Mouse (Mus musculus) CH12.LX (cell line): ENCODE measurements at regions not wholly inside any gene's neighbourhood (a gene's known extent, or its start where the extent isn't known, plus 50 kb on each side); places are given as distances from the start of the nearest gene placed in this dataset.

Experiments used
- DNase-seq: peaks from one replicate; pipeline ENCODE4 v3.0.0-alpha.2; 2013; ENCODE audit errors: extremely low read depth
- H3K27ac ChIP-seq: 2 replicates; pipeline ENCODE4 v1.5.1; 2012; ENCODE audit warnings: low read depth, mild to moderate bottlenecking, control low read depth, moderate library complexity; ENCODE audit not compliant: insufficient read depth
- H3K27me3 ChIP-seq: replicated peaks from 2 replicates; pipeline ENCODE3; 2012; ENCODE audit warnings: inconsistent platforms
- H3K36me3 ChIP-seq, 2 experiments: replicated peaks in 1 of 2; 2 replicates each; pipeline versions ENCODE3 to v1.6.1; 2012; ENCODE audit warnings: inconsistent platforms in 1 of 2, low read length in 1 of 2, mild to moderate bottlenecking in 1 of 2, mixed read lengths in 1 of 2, moderate library complexity in 1 of 2; ENCODE audit not compliant: control insufficient read depth in 1 of 2, insufficient read depth in 1 of 2
- H3K4me1 ChIP-seq, 2 experiments: 2 replicates each; pipeline ENCODE4 v1.6.1; 2012; ENCODE audit warnings: inconsistent platforms in 1 of 2, moderate library complexity in 1 of 2; ENCODE audit not compliant: insufficient read depth in 2 of 2, control insufficient read depth in 1 of 2
- H3K4me2 ChIP-seq: 2 replicates; pipeline ENCODE4 v1.6.1; 2012; ENCODE audit warnings: low read depth, mild to moderate bottlenecking, control low read depth; ENCODE audit not compliant: poor library complexity, insufficient read depth, severe bottlenecking
- H3K4me3 ChIP-seq, 3 experiments: fragments of 150-350 bp in 1 of 3; sonication (generic) in 1 of 3; replicated peaks in 1 of 3; 2 replicates each; pipeline versions ENCODE3 to v1.5.1; 2011 to 2012; ENCODE audit warnings: low read depth in 2 of 3, low read length in 2 of 3, mild to moderate bottlenecking in 2 of 3, moderate library complexity in 2 of 3, control low read depth in 1 of 3, improper control_type of control experiment in 1 of 3, inconsistent platforms in 1 of 3, mixed read lengths in 1 of 3; ENCODE audit not compliant: poor library complexity in 1 of 3
- H3K79me2 ChIP-seq: replicated peaks from 2 replicates; pipeline ENCODE4 v1.6.1; 2012; ENCODE audit warnings: mild to moderate bottlenecking, moderate library complexity; ENCODE audit not compliant: control insufficient read depth, poor library complexity, insufficient read depth, severe bottlenecking; ENCODE audit errors: extremely low read depth
- H3K9ac ChIP-seq: 2 replicates; pipeline ENCODE4 v1.6.1; 2012; ENCODE audit warnings: low read depth, mild to moderate bottlenecking, control low read depth, moderate library complexity; ENCODE audit not compliant: insufficient read depth
- H3K9me3 ChIP-seq: replicated peaks from 2 replicates; pipeline ENCODE3; 2012; ENCODE audit warnings: low read length, inconsistent platforms, mixed read lengths
- BHLHE40 ChIP-seq: IDR thresholded peaks from 2 replicates; pipeline ENCODE4 v1.6.1; 2011; ENCODE audit warnings: mild to moderate bottlenecking, low read depth, low read length, improper control_type of control experiment
- CHD1 ChIP-seq: IDR thresholded peaks from 2 replicates; pipeline ENCODE4 v1.6.1; 2012; ENCODE audit warnings: low read depth, low read length, improper control_type of control experiment, inconsistent platforms
- CHD2 ChIP-seq: IDR thresholded peaks from 2 replicates; pipeline ENCODE4 v1.6.1; 2011; ENCODE audit warnings: low read length, improper control_type of control experiment
- E2F4 ChIP-seq: IDR thresholded peaks from 2 replicates; pipeline ENCODE4 v1.6.1; 2011; ENCODE audit warnings: low read depth, low read length, improper control_type of control experiment; ENCODE audit not compliant: insufficient replicate concordance
- ELF1 ChIP-seq: IDR thresholded peaks from 2 replicates; pipeline ENCODE4 v1.6.1; 2014; ENCODE audit warnings: low read depth, mild to moderate bottlenecking, inconsistent platforms, low read length, improper control_type of control experiment
- ETS1 ChIP-seq: conservative IDR thresholded peaks from 2 replicates; pipeline ENCODE4 v1.6.1; 2012; ENCODE audit warnings: low read depth, mild to moderate bottlenecking, inconsistent platforms, low read length, improper control_type of control experiment, moderate library complexity
- HCFC1 ChIP-seq: IDR thresholded peaks from 2 replicates; pipeline ENCODE4 v1.6.1; 2012; ENCODE audit warnings: low read depth, mild to moderate bottlenecking, inconsistent platforms, low read length, improper control_type of control experiment
- JUND ChIP-seq: conservative IDR thresholded peaks from 2 replicates; pipeline ENCODE4 v1.6.1; 2011; ENCODE audit warnings: low read depth, low read length, improper control_type of control experiment
- KAT2A ChIP-seq: IDR thresholded peaks from 2 replicates; pipeline ENCODE4 v1.6.1; 2012; ENCODE audit warnings: low read length, improper control_type of control experiment, inconsistent platforms; ENCODE audit not compliant: insufficient replicate concordance
- MAFK ChIP-seq: IDR thresholded peaks from 2 replicates; pipeline ENCODE4 v1.6.1; 2011; ENCODE audit warnings: low read length, improper control_type of control experiment; ENCODE audit not compliant: insufficient replicate concordance
- MAX ChIP-seq: IDR thresholded peaks from 2 replicates; pipeline ENCODE4 v1.6.1; 2011; ENCODE audit warnings: low read length, improper control_type of control experiment
- MXI1 ChIP-seq: IDR thresholded peaks from 2 replicates; pipeline ENCODE4 v1.6.1; 2011; ENCODE audit warnings: mild to moderate bottlenecking, low read depth, low read length, improper control_type of control experiment
- PAX5 ChIP-seq: IDR thresholded peaks from 2 replicates; pipeline ENCODE4 v1.6.1; 2012; ENCODE audit warnings: low read length, inconsistent platforms, mixed read lengths
- POLR2A ChIP-seq: IDR thresholded peaks from 2 replicates; pipeline ENCODE4 v1.6.1; 2011; ENCODE audit warnings: low read depth, mild to moderate bottlenecking, improper control_type of control experiment, low read length
- RAD21 ChIP-seq: IDR thresholded peaks from 2 replicates; pipeline ENCODE4 v1.6.1; 2011; ENCODE audit warnings: low read depth, mild to moderate bottlenecking, low read length, improper control_type of control experiment, moderate library complexity
- SIN3A ChIP-seq: IDR thresholded peaks from 2 replicates; pipeline ENCODE4 v1.6.1; 2012; ENCODE audit warnings: low read length, improper control_type of control experiment, inconsistent platforms
- SMC3 ChIP-seq: IDR thresholded peaks from 2 replicates; pipeline ENCODE4 v1.6.1; 2011; ENCODE audit warnings: low read depth, low read length, improper control_type of control experiment
- TCF12 ChIP-seq: IDR thresholded peaks from 2 replicates; pipeline ENCODE4 v1.6.1; 2014; ENCODE audit warnings: low read depth, mild to moderate bottlenecking, inconsistent platforms, low read length, improper control_type of control experiment
- UBTF ChIP-seq: IDR thresholded peaks from 2 replicates; pipeline ENCODE4 v1.6.1; 2012; ENCODE audit warnings: low read depth, mild to moderate bottlenecking, inconsistent platforms, low read length, improper control_type of control experiment, moderate library complexity
- USF1 ChIP-seq: IDR thresholded peaks from 2 replicates; pipeline ENCODE4 v1.6.1; 2014; ENCODE audit warnings: low read depth, mild to moderate bottlenecking, inconsistent platforms, low read length, improper control_type of control experiment
- ZKSCAN1 ChIP-seq: IDR thresholded peaks from 2 replicates; pipeline ENCODE4 v1.6.1; 2012; ENCODE audit warnings: low read depth, inconsistent platforms, low read length, improper control_type of control experiment, borderline replicate concordance
- ZNF384 ChIP-seq: IDR thresholded peaks from 2 replicates; pipeline ENCODE4 v1.6.1; 2012; ENCODE audit warnings: low read depth, low read length, improper control_type of control experiment, inconsistent platforms
- dilution Hi-C: fragments of 300-500 bp; cut with MboI; formaldehyde crosslinking; loops from 2 replicates; pipeline ENCODE4 v1.14.3; 2020; ENCODE audit warnings: low sequenced_read_pairs; ENCODE audit not compliant: extremely low pct_unique_long_range_greater_than_20kb, extremely low pct_ligation_motif_present
- in situ Hi-C: fragments of 300-500 bp; cut with MboI; formaldehyde crosslinking; loops from 3 replicates; pipeline ENCODE4 v1.14.3; 2019; ENCODE audit warnings: low sequenced_read_pairs, low pct_ligation_motif_present, low pct_unique_long_range_greater_than_20kb, mixed read lengths

GRCm38 (mm10) chr14:76625589-76626368 is 69.1 kb upstream of the Serp2 start:
- Histone ChIP-seq H3K27ac (no peak overlapping the region), H3K4me1 (peaks cover 10 to 18% of the 10 kb centered on the region in 2 experiments; a peak in 3 of 4 replicates), H3K4me3 (no peak overlapping the region), H3K36me3 (no peaks in the 10 kb centered on the region), H3K27me3 (no peaks in the 10 kb centered on the region), H3K79me2 (no peaks in the 10 kb centered on the region), H3K4me2 (no peak overlapping the region), H3K9me3 (peaks cover 3% of the 10 kb centered on the region), H3K9ac (no peak overlapping the region)
- dilution Hi-C loops: no loop called here
- no peak for TF ChIP-seq BHLHE40
- DNase-seq: no peak
- in situ Hi-C loops: no loop called here

- Histone ChIP-seq H3K9ac (no peak overlapping the region), H3K27me3 (no peaks in the 10 kb centered on the region)
These were observed 68.1 kb upstream of the Serp2 start for GRCm38 (mm10) chr14:76624626-76625378.

GRCm38 (mm10) chr14:76623371-76623988 is 66.8 kb upstream of the Serp2 start:
- Histone ChIP-seq H3K4me3 (no peak overlapping the region), H3K27ac (no peak overlapping the region)
- no peak for TF ChIP-seq ELF1
- TF ChIP-seq CHD2: no peak
- no peak for TF ChIP-seq TCF12
- TF ChIP-seq PAX5: no peak
- TF ChIP-seq UBTF: no peak
- TF ChIP-seq USF1: no peak
- TF ChIP-seq ETS1: no peak
- no peak for TF ChIP-seq POLR2A
- TF ChIP-seq CHD1: no peak
- TF ChIP-seq MXI1: no peak
- no peak for TF ChIP-seq RAD21
- TF ChIP-seq E2F4: no peak
- TF ChIP-seq BHLHE40: no peak
- no peak for TF ChIP-seq MAX
- no peak for TF ChIP-seq MAFK
- no peak for TF ChIP-seq ZNF384
- no peak for TF ChIP-seq SIN3A
- TF ChIP-seq ZKSCAN1: no peak
- TF ChIP-seq, all 38 proteins: peak for 0
- no peak for DNase-seq
- no peak overlapping the region for H3K9ac ChIP-seq
- no peaks in the 10 kb centered on the region for H3K9me3 ChIP-seq
- dilution Hi-C loops (no loop called here), in situ Hi-C loops (no loop called here)
- H3K27me3 ChIP-seq: no peaks in the 10 kb centered on the region
- H3K79me2 ChIP-seq: no peaks in the 10 kb centered on the region
- no peak overlapping the region for H3K4me2 ChIP-seq
- H3K4me1 ChIP-seq: 0 out of 4 replicates have a peak, but pooled peaks cover 0 to 6% of the 10 kb centered on the region in 2 experiments
- no peaks in the 10 kb centered on the region for H3K36me3 ChIP-seq

More at GRCm38 (mm10) chr14:76624626-76625378, 68.1 kb upstream of the Serp2 start:
- Histone ChIP-seq H3K9me3 (peaks cover 3% of the 10 kb centered on the region), H3K4me2 (no peak overlapping the region), H3K4me3 (no peak overlapping the region), H3K79me2 (no peaks in the 10 kb centered on the region), H3K4me1 (peaks cover 0 to 8% of the 10 kb centered on the region in 2 experiments; a peak in 2 of 4 replicates), H3K27ac (no peak overlapping the region), H3K36me3 (no peaks in the 10 kb centered on the region)
- TF ChIP-seq KAT2A (no peak), SMC3 (no peak), HCFC1 (no peak), ZKSCAN1 (no peak), JUND (no peak)
- dilution Hi-C loops: no loop called here
- in situ Hi-C loops: no loop called here
- DNase-seq: no peak
